Mouse (Mus musculus) retina, postnatal 7 days (tissue): Measurements from ENCODE around the gene Rab34.

Experiments used
- DNase-seq: peaks from one replicate; pipeline ENCODE4 v3.0.0-alpha.2; 2012; ENCODE audit warnings: low read depth, low spot score

The Rab34 gene

GRCm38 (mm10) chr11:78164924-78165760 is 23.1 kb upstream of the Rab34 start, which contains the start of gene Traf4:
TSS of gene Traf4 (minus strand) at chr11:78165589.
- DNase-seq = peak; percentile 66

DNA sequence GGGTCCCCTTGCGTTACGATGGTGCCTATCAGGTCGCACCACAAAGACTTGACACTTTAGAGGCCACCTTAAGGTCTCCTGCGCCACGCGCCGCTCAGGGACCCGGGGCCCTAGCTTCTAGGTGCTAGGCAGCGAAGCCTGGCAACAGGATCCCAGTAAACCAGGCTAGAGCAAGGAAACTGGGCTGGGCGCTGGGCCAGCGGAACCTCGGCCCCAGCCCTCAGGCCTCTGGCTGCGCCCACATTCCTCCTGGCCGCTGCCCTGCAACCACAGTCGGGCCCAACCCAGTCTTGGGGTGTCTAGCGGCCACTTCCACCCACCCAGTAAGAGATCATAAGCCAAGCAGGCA is 22.5 kb upstream of the Rab34 start:
- no peak for DNase-seq

GRCm38 (mm10) chr11:78166161-78166560 is 22.1 kb upstream of the Rab34 start:
- DNase-seq = no peak

DNA sequence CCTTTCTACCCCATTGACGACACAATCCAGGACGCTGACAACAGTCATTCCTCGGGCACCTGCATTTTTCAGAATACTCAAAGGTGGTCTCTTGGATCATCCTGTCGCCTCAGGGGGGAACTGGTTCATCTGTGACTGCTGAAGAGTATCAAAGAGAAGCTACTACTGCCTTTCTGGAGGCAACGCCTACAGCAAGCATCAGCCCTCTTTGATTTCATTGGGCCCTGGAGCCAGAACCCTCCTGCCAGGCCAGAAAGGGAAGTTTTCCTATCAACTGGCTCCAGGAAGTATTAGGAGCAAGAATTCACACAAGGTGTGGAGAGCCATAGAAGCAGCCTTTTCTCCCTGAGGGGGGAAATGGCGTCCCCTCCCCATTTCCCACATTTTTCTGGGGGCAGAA is 21.6 kb upstream of the Rab34 start:
- DNase-seq = no peak

GRCm38 (mm10) chr11:78167257-78167959 is 20.8 kb upstream of the Rab34 start:
- no peak for DNase-seq

GRCm38 (mm10) chr11:78168541-78169468 is 19.4 kb upstream of the Rab34 start:
- no peak for DNase-seq

- no peak for DNase-seq
These were observed 17.9 kb upstream of the Rab34 start for GRCm38 (mm10) chr11:78170306-78170705.

DNA sequence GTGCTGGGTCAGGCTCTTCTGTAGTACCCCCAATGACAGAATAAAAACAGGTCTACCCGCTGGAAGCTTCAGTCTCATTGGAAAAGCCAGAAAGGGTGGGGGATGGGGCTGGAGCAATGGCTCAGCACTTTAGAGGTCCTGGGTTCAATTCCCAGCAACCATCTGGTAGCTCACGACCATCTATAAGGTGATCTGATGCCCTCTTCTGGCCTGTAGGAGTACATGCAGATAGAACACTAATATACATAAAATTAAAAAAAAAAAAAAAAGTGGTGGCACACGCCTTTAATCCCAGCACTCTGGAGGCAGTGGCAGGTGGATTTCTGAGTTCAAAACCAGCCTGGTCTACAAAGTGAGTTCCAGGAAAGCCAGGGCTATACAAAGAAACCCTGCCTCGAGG is 16.9 kb upstream of the Rab34 start:
- no peak for DNase-seq

DNA sequence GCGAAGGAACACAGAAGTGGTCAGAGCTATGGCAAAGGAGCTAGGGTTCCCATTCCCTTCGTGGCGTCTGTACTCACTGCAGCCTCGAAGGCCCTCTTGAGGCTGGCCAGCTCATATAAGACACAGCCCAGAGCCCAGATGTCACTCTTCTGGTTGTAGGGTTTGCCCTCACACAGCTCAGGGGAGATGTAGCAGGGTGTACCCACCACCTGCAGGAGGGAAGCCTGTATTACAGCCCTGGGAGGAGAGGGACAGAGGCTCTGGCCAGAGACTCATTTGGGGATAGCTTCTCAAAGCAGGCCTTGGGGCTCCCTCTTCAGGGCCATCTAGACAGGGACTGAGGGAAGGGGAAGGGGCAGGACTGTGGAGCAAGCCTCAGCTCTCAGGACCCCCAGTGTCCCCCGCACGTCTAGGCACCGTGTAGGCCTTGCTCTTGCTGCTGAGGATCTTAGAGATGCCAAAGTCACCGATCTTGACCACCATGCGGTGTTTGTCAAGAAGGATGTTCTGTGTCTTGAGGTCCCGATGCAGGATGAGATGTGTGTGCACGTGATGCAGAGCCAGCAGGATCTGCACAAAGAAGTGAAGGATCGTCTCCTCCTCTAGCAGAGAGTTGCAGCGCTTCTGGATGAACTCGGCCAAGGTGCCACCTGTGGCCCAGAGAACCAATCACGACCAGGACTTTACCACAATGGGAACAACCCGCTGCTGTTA is 16.0 kb upstream of the Rab34 start:
- no peak for DNase-seq

DNA sequence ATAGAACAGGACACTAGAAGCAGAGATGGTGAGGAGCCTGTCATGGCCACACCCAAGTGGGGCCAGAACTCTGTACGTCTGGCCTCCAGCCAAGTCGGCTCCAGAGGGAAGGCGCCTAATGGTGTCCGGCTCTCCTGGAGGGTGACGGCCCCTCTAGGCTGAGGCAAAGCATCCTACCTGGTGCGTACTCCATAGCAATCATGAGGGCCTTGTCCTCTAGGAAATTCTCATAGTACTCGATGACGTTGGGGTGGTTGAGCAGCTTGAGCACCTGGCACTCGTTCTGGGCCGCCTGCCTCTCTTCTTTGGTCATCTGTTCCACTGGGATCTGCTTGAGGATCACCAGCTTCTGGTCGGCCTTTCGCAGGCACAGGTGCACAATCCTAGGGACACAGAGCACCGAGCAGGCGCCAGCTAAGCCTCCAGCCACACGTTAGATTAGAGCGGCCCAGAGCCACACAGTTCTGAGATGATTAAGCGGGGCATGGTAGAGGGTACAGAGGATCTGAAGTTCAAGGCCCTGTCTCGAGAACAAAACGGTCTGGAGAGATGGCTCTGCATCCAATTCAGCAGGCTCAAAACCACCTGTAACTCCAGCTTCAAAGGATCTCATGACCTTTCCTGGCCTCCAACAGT is 15.4 kb upstream of the Rab34 start:
- DNase-seq = no peak

GRCm38 (mm10) chr11:78174506-78174905 is 13.7 kb upstream of the Rab34 start:
- DNase-seq = no peak

- DNase-seq = no peak
These were observed 12.3 kb upstream of the Rab34 start for GRCm38 (mm10) chr11:78175771-78176401.

- DNase-seq = peak; percentile 59
These were observed 11.8 kb upstream of the Rab34 start, which contains the start of the genes Nek8 and Tlcd1 for GRCm38 (mm10) chr11:78176402-78176862. TSS of gene Nek8 (minus strand) at chr11:78176675. TSS of gene Tlcd1 (plus strand) at chr11:78176711.

GRCm38 (mm10) chr11:78176905-78177331 is 11.3 kb upstream of the Rab34 start:
- DNase-seq = no peak

- no peak for DNase-seq
These were observed 10.8 kb upstream of the Rab34 start for GRCm38 (mm10) chr11:78177437-78177836.

- DNase-seq = peak; percentile 88
These were observed 10.0 kb upstream of the Rab34 start for GRCm38 (mm10) chr11:78177903-78178858.

- no peak for DNase-seq
These were observed 9.3 kb upstream of the Rab34 start for GRCm38 (mm10) chr11:78178859-78179437.

- no peak for DNase-seq
These were observed 8.7 kb upstream of the Rab34 start for GRCm38 (mm10) chr11:78179438-78179999.
